Mouse (Mus musculus) embryonic fibroblast, embryonic 13.5 days (primary cell): ENCODE measurements at regions not wholly inside any gene's neighbourhood (a gene's known extent, or its start where the extent isn't known, plus 50 kb on each side); places are given as distances from the start of the nearest gene placed in this dataset.

Experiments used
- H3K27ac ChIP-seq: 2 replicates; pipeline ENCODE4 v1.5.1; 2012; ENCODE audit warnings: low read length, control low read depth, inconsistent platforms; ENCODE audit not compliant: insufficient read depth
- H3K4me1 ChIP-seq: 2 replicates; pipeline ENCODE4 v1.6.1; 2011; ENCODE audit warnings: low read length; ENCODE audit not compliant: control insufficient read depth, insufficient read depth
- H3K4me3 ChIP-seq: 2 replicates; pipeline ENCODE4 v1.5.1; 2011; ENCODE audit warnings: mild to moderate bottlenecking, control low read depth, low read length; ENCODE audit not compliant: insufficient read depth
- CTCF ChIP-seq: IDR thresholded peaks from 2 replicates; pipeline ENCODE4 v1.5.1; 2011; ENCODE audit warnings: mild to moderate bottlenecking, control low read depth, low read length, moderate library complexity, borderline replicate concordance; ENCODE audit not compliant: insufficient read depth
- POLR2A ChIP-seq: IDR thresholded peaks from 2 replicates; pipeline ENCODE4 v1.6.1; 2011; ENCODE audit warnings: low read depth, mild to moderate bottlenecking, control low read depth, low read length, moderate library complexity

GRCm38 (mm10) chr1:61201006-61201405 is 223.3 kb downstream of the Icos start:
- Histone ChIP-seq H3K27ac (no peak overlapping the region), H3K4me1 (no peaks in the 10 kb centered on the region; the same call in 1 of the 2 replicates), H3K4me3 (no peak overlapping the region)
- TF ChIP-seq POLR2A (no peak), CTCF (no peak)

- no peak for TF ChIP-seq CTCF
- no peak for TF ChIP-seq POLR2A
- no peak overlapping the region for H3K27ac ChIP-seq
- no peak overlapping the region for H3K4me3 ChIP-seq
- no peaks in the 10 kb centered on the region; the same call in 1 of the 2 replicates for H3K4me1 ChIP-seq
Measured at GRCm38 (mm10) chr1:61202079-61202478, 224.4 kb downstream of the Icos start.

- TF ChIP-seq CTCF, result no peak
- Histone ChIP-seq H3K27ac (no peak overlapping the region), H3K4me3 (no peak overlapping the region), H3K4me1 (no peaks in the 10 kb centered on the region; the same call in 1 of the 2 replicates)
Measured at GRCm38 (mm10) chr1:61203170-61203569, 225.4 kb downstream of the Icos start.

GRCm38 (mm10) chr1:61203612-61204011 is 225.9 kb downstream of the Icos start:
- Histone ChIP-seq H3K4me1 (no peaks in the 10 kb centered on the region; the same call in 1 of the 2 replicates), H3K27ac (no peak overlapping the region), H3K4me3 (no peak overlapping the region)
- TF ChIP-seq CTCF (no peak), POLR2A (no peak)

- no peak for TF ChIP-seq CTCF
- Histone ChIP-seq H3K4me1 (no peaks in the 10 kb centered on the region; the same call in 1 of the 2 replicates), H3K4me3 (no peak overlapping the region), H3K27ac (no peak overlapping the region)
Measured at GRCm38 (mm10) chr1:61205137-61205536, 227.4 kb downstream of the Icos start.

GRCm38 (mm10) chr1:61206861-61207380 is 229.2 kb downstream of the Icos start:
- Histone ChIP-seq H3K4me1 (no peaks in the 10 kb centered on the region; the same call in 1 of the 2 replicates), H3K4me3 (no peak overlapping the region), H3K27ac (no peak overlapping the region)
- TF ChIP-seq CTCF (no peak), POLR2A (no peak)

GRCm38 (mm10) chr1:61208386-61208785 is 230.7 kb downstream of the Icos start:
- TF ChIP-seq POLR2A (no peak), CTCF (no peak)
- Histone ChIP-seq H3K4me3 (no peak overlapping the region), H3K4me1 (no peaks in the 10 kb centered on the region; the same call in 1 of the 2 replicates), H3K27ac (no peak overlapping the region)

GRCm38 (mm10) chr1:61221131-61221530 is 243.4 kb downstream of the Icos start:
- Histone ChIP-seq H3K4me1 (no peaks in the 10 kb centered on the region), H3K4me3 (no peak overlapping the region), H3K27ac (no peak overlapping the region)
- TF ChIP-seq CTCF, result no peak
- no peak for TF ChIP-seq POLR2A

- Histone ChIP-seq H3K4me1 (no peaks in the 10 kb centered on the region), H3K27ac (no peak overlapping the region), H3K4me3 (no peak overlapping the region)
- TF ChIP-seq POLR2A, result no peak
- TF ChIP-seq CTCF, result no peak
Measured at GRCm38 (mm10) chr1:61228942-61229341, 251.2 kb downstream of the Icos start.

GRCm38 (mm10) chr1:61233001-61233400 is 255.3 kb downstream of the Icos start:
- TF ChIP-seq POLR2A (no peak), CTCF (no peak)
- Histone ChIP-seq H3K4me3 (no peak overlapping the region), H3K27ac (no peak overlapping the region)

More at GRCm38 (mm10) chr1:61233001-61233400, 255.3 kb downstream of the Icos start:
- H3K4me1 ChIP-seq, result no peaks in the 10 kb centered on the region
